Mouse (Mus musculus): ENCODE data around the gene Car8. TPM values are rescaled to one million over a fixed set of nuclear protein-coding genes. Genes with fewer than 3 reads are reported as not detected.
"Not testable (repeated sequence)": the region's sequence is repeated elsewhere in the genome, so short reads cannot be mapped to it uniquely, and the experiment has no call there.

Gene Car8
- total RNA-seq, 2 experiments from 2014 or later: 8.2 to 9.7 TPM

DNA sequence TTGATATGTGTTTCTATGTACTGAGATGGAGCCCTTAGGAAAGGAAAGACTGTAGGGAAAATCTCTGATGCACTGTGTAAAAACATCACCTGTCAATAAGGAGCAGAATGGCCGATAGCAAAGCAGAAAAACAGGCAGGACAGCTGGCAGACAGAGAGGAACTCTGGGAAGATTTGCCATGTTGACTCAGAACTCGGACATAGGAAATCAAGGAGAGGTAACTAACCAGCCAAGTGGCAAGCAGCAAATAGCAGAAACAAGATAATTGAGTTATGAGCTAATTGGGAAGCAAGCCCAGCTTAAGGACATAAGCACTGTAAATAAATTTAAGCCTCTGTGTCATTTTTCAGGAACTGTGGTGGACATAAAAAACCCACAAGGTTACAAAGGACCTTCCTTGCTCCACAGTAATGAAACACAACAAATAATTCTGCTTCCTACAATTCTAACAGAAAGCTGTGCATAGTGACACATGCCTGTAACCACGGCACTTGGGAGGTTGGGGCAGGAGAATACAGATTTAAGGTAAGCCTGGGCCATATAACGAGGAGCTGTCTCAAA lies 33.7 kb downstream of the Car8 start:
- DNase-seq: no peak

- DNase-seq: no peak
Measured at GRCm38 (mm10) chr4:8203367-8203766, 35.5 kb downstream of the Car8 start.

- no peak for DNase-seq
Measured at GRCm38 (mm10) chr4:8201631-8202030, 37.2 kb downstream of the Car8 start.

DNA sequence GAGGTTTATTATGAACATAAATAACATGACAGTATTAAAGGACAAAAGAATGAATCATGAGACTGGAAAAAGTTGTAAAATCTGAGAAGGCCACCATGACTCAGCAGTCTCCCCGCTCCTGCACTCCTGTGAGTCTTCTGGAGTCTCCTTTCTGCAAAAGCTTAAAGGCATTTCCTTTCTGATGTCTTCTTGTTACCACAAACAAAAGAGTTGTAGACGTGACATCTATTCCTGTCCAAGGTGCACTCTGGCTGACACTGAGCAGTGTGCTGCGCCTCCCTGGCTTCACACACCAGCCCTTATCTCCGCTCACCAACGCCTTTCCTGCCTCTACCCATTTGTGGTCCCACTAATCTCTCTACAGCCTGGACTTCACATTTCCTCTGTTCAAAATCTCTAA lies 38.8 kb downstream of the Car8 start:
- DNase-seq: peak; percentile 36

- DNase-seq: peak; percentile 31
Measured at GRCm38 (mm10) chr4:8198033-8198432, 40.8 kb downstream of the Car8 start.

DNA sequence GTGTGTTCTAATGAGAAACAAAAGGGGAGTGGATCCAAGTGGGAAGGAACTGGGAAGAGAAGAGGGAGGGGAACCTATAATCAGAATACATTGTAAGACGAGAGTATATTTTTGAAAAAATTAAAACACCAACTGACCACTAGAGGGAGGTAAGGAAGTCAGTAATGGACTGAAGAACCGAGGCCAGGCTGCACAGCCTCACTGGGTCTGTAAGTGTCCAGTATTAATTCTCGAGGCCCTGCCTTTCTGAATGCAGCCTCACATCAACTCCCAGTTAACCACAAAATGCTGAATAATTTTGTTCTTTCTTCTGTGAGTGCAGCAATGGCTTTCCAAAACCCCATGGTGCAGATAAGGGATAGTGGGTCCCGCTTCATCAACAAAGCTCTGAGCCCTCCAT lies 48.4 kb downstream of the Car8 start:
- no peak for DNase-seq

- DNase-seq: no peak
Measured at GRCm38 (mm10) chr4:8186921-8187687, 51.7 kb downstream of the Car8 start.

DNA sequence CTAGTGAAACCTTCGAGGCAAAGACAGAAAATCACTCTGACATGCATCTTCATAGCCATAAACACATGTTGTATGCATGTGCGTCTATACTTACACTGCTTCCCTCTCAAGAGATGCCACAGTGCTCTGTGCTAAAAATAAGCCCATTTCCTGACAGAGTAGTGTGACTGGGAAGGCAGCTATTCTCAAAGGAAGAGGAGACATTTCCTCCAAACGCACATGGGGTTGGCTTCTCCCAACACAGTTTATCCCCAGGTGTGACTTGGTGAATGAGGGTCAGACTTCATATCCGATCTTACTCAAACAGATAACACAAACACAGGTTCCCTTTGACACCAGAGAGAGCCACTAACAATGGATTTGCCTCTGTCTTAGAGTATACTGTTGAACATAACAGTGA lies 58.3 kb downstream of the Car8 start:
- no peak for DNase-seq

GRCm38 (mm10) chr4:8154589-8155198 lies 84.1 kb downstream of the Car8 start:
- no peak for DNase-seq

DNA sequence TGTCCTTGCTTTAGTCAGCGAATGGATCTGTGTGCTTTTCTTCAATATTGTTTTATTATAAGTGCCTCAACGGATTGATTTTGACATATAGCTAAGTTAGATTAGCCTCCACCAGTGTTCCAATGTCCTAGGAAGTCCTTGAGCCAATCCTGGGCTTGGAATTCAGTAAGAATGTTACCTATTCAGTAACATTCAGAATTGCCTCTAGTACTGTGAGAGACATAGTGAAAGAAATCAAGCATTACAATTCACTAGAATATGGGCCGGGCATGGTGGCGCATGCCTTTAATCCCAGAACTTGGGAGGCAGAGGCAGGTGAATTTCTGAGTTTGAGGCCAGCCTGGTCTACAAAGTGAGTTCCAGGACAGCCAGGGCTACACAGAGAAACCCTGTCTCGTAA lies 84.9 kb downstream of the Car8 start:
- not testable (repeated sequence) for DNase-seq

DNA sequence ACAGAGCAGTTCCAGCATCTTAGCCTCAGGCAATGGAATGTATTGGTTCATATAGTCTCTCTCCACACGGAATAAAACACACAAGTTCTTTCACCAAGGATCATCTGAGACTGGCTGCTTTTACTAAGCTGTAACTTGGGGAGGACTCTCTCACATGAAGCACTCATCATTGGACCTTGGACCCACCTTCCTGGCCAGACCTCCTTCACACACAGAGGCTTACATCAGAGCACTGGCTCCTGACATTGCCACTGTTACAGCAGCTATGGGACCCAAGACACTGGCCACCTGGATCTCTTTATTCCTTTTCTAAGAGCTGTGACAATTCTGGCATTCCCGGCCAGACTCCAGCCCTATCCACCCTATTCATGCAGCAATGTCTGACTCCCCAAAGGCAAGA lies 101.4 kb downstream of the Car8 start:
- no peak for DNase-seq

- no peak for DNase-seq
Measured at GRCm38 (mm10) chr4:8132024-8132423, 106.8 kb downstream of the Car8 start.

- no peak for DNase-seq
Measured at GRCm38 (mm10) chr4:8113558-8113957, 125.3 kb downstream of the Car8 start.

- no peak for DNase-seq
Measured at GRCm38 (mm10) chr4:8111891-8112290, 127.0 kb downstream of the Car8 start.

- no peak for DNase-seq
Measured at GRCm38 (mm10) chr4:8109906-8110567, 128.8 kb downstream of the Car8 start.

DNA sequence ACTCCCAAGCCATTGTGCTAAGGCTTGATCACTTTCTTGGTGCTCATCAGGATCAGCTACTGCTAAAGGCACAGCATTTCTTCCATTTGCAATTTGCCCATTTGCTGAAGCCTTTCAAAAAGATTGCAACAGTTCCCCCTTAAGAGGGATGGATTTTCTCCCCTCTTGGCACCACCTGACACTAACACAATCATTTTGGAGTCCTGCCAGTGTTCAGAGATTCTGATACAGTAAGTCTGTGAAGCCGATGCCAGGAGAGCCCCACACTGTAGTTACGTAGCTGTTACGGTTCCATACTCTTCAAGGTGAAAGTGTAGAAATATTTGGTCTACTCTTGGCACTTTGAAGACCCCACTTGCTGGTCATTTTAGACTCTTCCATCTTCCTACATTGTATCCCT lies 137.4 kb downstream of the Car8 start:
- no peak for DNase-seq

- no peak for DNase-seq
Measured at GRCm38 (mm10) chr4:8098084-8098483, 140.8 kb downstream of the Car8 start.

DNA sequence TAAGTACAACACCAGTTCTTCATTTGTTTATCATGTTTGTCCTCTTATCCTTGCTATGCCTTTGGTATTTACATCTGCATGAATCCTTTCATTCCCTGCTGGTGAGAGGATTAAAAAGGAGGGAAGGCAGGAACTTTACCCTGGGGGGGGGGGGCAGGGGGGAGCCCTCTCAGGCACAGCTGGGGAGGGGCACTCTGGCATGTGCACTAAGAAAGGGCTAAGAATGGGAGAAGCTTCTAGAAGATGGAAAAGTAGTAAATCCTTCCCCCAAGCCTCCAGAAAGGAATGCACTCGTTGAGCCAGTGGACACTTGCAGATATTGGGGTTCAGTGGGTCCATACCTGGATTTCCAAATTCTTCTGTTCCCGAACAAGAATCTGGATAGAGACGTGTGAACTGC lies 141.2 kb downstream of the Car8 start:
- no peak for DNase-seq

DNA sequence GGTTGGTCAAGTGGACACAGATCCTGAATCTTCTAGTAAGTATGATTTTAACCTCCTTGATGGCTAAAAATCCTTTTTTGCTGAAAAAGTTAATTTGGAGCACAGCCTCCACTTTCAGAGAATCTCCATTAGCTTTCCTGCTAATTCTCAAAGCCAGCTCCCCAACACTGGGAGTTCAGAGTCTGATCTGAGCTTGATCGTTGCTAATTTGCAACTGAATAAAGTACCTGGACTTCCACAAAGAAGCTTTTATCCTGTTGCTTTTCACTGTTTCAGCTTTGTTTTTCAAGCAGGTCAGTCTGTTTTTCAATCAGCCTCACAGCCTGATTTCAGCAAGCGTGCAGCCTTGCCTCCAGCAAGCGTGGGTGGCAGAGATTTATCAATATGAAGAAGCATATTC lies 145.3 kb downstream of the Car8 start:
- DNase-seq: not testable (repeated sequence)
